Mouse (Mus musculus) kidney, postnatal 4 days (tissue): ENCODE results near the gene Vmn1r184.
"Not testable (repeated sequence)": the region's sequence is repeated elsewhere in the genome, so short reads cannot be mapped to it uniquely, and the experiment has no call there.

Source experiments
- DNase-seq, 2 experiments: peaks; one replicate each; pipeline ENCODE4 v3.0.0; 2021; ENCODE audit warnings: mixed read lengths in 2 of 2

The Vmn1r184 gene

GRCm38 (mm10) chr7:26260034-26260433 lies at the start of gene Vmn1r184:
Vmn1r184 (plus strand) TSS chr7:26260334.
- DNase-seq: not testable (repeated sequence)

GRCm38 (mm10) chr7:26303429-26304166 lies 43.5 kb downstream of the Vmn1r184 start:
- not testable (repeated sequence) for DNase-seq

- not testable (repeated sequence) for DNase-seq
Observed at GRCm38 (mm10) chr7:26306926-26307325, 46.8 kb downstream of the Vmn1r184 start, which contains the start of gene Cyp2a4. Cyp2a4 (plus strand) TSS chr7:26307169.

- DNase-seq: not testable (repeated sequence)
Observed at GRCm38 (mm10) chr7:26311786-26312185, 51.7 kb downstream of the Vmn1r184 start.

GRCm38 (mm10) chr7:26315194-26315593 lies 55.1 kb downstream of the Vmn1r184 start:
- not testable (repeated sequence) for DNase-seq

GRCm38 (mm10) chr7:26315809-26316208 lies 55.7 kb downstream of the Vmn1r184 start:
- not testable (repeated sequence) for DNase-seq
